Mouse (Mus musculus) forebrain, embryonic 11.5 days (tissue): ENCODE results near the gene Celf6. TPM values are rescaled to one million over a fixed set of nuclear protein-coding genes. Genes with fewer than 3 reads are reported as not detected.

Source experiments
- ATAC-seq: fragments of 200-750 bp; cut with Nextera tagmentation; replicated peaks from 2 replicates; pipeline ENCODE4 v1.8.0; 2017; ENCODE audit warnings: moderate TSS enrichment; ENCODE audit not compliant: low FRiP score
- DNase-seq: peaks from one replicate; pipeline ENCODE4 v3.0.0-alpha.2; 2017; ENCODE audit warnings: low spot score
- H3K27ac ChIP-seq: fragments of 300-500 bp; sonication (generic); 2 replicates; pipeline ENCODE4 v1.5.1; 2014; ENCODE audit warnings: low read depth, low read length
- H3K27me3 ChIP-seq: fragments of 300-500 bp; sonication (generic); 2 replicates; pipeline ENCODE4 v1.6.1; 2014; ENCODE audit warnings: mild to moderate bottlenecking, low read length, mixed read lengths; ENCODE audit not compliant: control insufficient read depth, insufficient read depth
- H3K36me3 ChIP-seq: fragments of 300-500 bp; sonication (generic); 2 replicates; pipeline ENCODE4 v1.6.1; 2014; ENCODE audit warnings: mild to moderate bottlenecking, low read length, moderate library complexity, mixed read lengths; ENCODE audit not compliant: control insufficient read depth, insufficient read depth
- H3K4me1 ChIP-seq: fragments of 300-500 bp; sonication (generic); replicated peaks from 2 replicates; pipeline ENCODE4 v1.6.1; 2014; ENCODE audit warnings: low read length, mixed read lengths; ENCODE audit not compliant: control insufficient read depth, insufficient read depth
- H3K4me2 ChIP-seq: fragments of 300-500 bp; sonication (generic); 2 replicates; pipeline ENCODE4 v1.6.1; 2014; ENCODE audit warnings: low read depth, mild to moderate bottlenecking, low read length, moderate library complexity, mixed read lengths; ENCODE audit not compliant: severe bottlenecking
- H3K4me3 ChIP-seq: fragments of 300-500 bp; sonication (generic); 2 replicates; pipeline ENCODE4 v1.5.1; 2014; ENCODE audit warnings: low read depth, low read length
- H3K9ac ChIP-seq: fragments of 300-500 bp; sonication (generic); 2 replicates; pipeline ENCODE4 v1.6.1; 2014; ENCODE audit warnings: low read length
- H3K9me3 ChIP-seq: fragments of 300-500 bp; sonication (generic); 2 replicates; pipeline ENCODE4 v1.6.1; 2016; ENCODE audit warnings: low read length, mixed read lengths; ENCODE audit not compliant: control insufficient read depth
- whole genome bisulfite sequencing: fragments of 180-500 bp; shearing (Covaris S2); extraction: QIAGEN DNeasy Blood & Tissue Kit; methylation state at CpG from one replicate; pipeline ENCODE4 v1.1.7; 2014; 5-methylcytosine and 5-hydroxymethylcytosine counted together
- polyA plus RNA-seq: library from polyadenylated mRNA; unstranded; fragments of >200 nt; fragmentation: Nextera tagmentation; extraction: Ambion mirVana; gene quantifications from 2 replicates; pipeline ENCODE4 v1.2.1, GENCODE M21; 2014

Gene Celf6
- 8.3 and 9.6 TPM in 2 replicates for polyA plus RNA-seq

- peaks cover 12% of the 10 kb centered on the region for H3K27me3 ChIP-seq
- peak within 1 kb of the TSS; percentile 66 for H3K4me2 ChIP-seq
- H3K36me3 ChIP-seq, result no peaks in the 10 kb centered on the region
- peak; percentile 98 for ATAC-seq
- H3K9ac ChIP-seq, result peak within 1 kb of the TSS; percentile 39
- peak; percentile 100 for DNase-seq
- peaks cover 8% of the 10 kb centered on the region for H3K4me1 ChIP-seq
- H3K27ac ChIP-seq, result no peak within 1 kb of the TSS
- WGBS, result under 1% methylated on average over 33 of the region's 61 CpGs
- H3K9me3 ChIP-seq, result no peaks in the 10 kb centered on the region
- H3K4me3 ChIP-seq, result peak within 1 kb of the TSS; percentile 39
These were observed at the start of gene Celf6 for GRCm38 (mm10) chr9:59577844-59578504. Gene Celf6, plus strand, starts transcription at chr9:59577917.

- ATAC-seq (no peak), DNase-seq (no peak)
- no peaks in the 10 kb centered on the region for H3K27me3 ChIP-seq
- no peak overlapping the region for H3K9ac ChIP-seq
- no peaks in the 10 kb centered on the region for H3K9me3 ChIP-seq
- no peak overlapping the region for H3K4me2 ChIP-seq
- 93% methylated on average over 2 of the region's 2 CpGs for WGBS
- H3K27ac ChIP-seq, result no peak overlapping the region
- H3K4me1 ChIP-seq, result no peaks in the 10 kb centered on the region
- no peak overlapping the region for H3K4me3 ChIP-seq
- H3K36me3 ChIP-seq, result no peaks in the 10 kb centered on the region
These were observed 49.4 kb upstream of the Celf6 start for GRCm38 (mm10) chr9:59528274-59528673.

GRCm38 (mm10) chr9:59531645-59532044, 46.1 kb upstream of the Celf6 start:
- no peak overlapping the region for H3K4me3 ChIP-seq
- ATAC-seq, result no peak
- no peak for DNase-seq
- no peak overlapping the region for H3K27ac ChIP-seq
- no peaks in the 10 kb centered on the region for H3K36me3 ChIP-seq
- H3K9me3 ChIP-seq, result no peaks in the 10 kb centered on the region
- 17% methylated on average over 5 of the region's 5 CpGs for WGBS
- H3K27me3 ChIP-seq, result no peaks in the 10 kb centered on the region
- no peaks in the 10 kb centered on the region for H3K4me1 ChIP-seq
- H3K9ac ChIP-seq, result no peak overlapping the region
- H3K4me2 ChIP-seq, result no peak overlapping the region

GRCm38 (mm10) chr9:59533422-59533821, 44.3 kb upstream of the Celf6 start:
- WGBS, result 71% methylated on average over 2 of the region's 2 CpGs
- no peak overlapping the region for H3K27ac ChIP-seq

GRCm38 (mm10) chr9:59533889-59534288, 43.8 kb upstream of the Celf6 start:
- DNase-seq, result no peak
- no peaks in the 10 kb centered on the region for H3K36me3 ChIP-seq
- no peak overlapping the region for H3K27ac ChIP-seq
- ATAC-seq, result no peak
- H3K4me3 ChIP-seq, result no peak overlapping the region
- H3K9me3 ChIP-seq, result no peaks in the 10 kb centered on the region
- no peak overlapping the region for H3K9ac ChIP-seq
- H3K27me3 ChIP-seq, result no peaks in the 10 kb centered on the region
- WGBS, result 69% methylated on average over 4 of the region's 4 CpGs
- H3K4me1 ChIP-seq, result no peaks in the 10 kb centered on the region; the same call in 1 of the 2 replicates
- H3K4me2 ChIP-seq, result no peak overlapping the region

More at GRCm38 (mm10) chr9:59533422-59533821, 44.3 kb upstream of the Celf6 start:
- Histone ChIP-seq H3K4me3 (no peak overlapping the region), H3K9ac (no peak overlapping the region), H3K27me3 (no peaks in the 10 kb centered on the region), H3K9me3 (no peaks in the 10 kb centered on the region), H3K4me2 (no peak overlapping the region), H3K4me1 (no peaks in the 10 kb centered on the region), H3K36me3 (no peaks in the 10 kb centered on the region)
- no peak for DNase-seq
- ATAC-seq, result no peak

- 89% methylated on average over 3 of the region's 3 CpGs for WGBS
- Histone ChIP-seq H3K4me1 (peaks cover 5% of the 10 kb centered on the region; the same call in 1 of the 2 replicates), H3K27me3 (no peaks in the 10 kb centered on the region), H3K9ac (no peak overlapping the region), H3K4me2 (no peak overlapping the region), H3K36me3 (no peaks in the 10 kb centered on the region), H3K27ac (no peak overlapping the region), H3K9me3 (no peaks in the 10 kb centered on the region), H3K4me3 (no peak overlapping the region)
- DNase-seq, result no peak
- ATAC-seq, result no peak
These were observed 40.1 kb upstream of the Celf6 start for GRCm38 (mm10) chr9:59537651-59538050.

- peak within 1 kb of the TSS; percentile 90 for H3K4me2 ChIP-seq
- peak; percentile 91 for DNase-seq
- ATAC-seq, result peak; percentile 88
- peak within 1 kb of the TSS; percentile 74 for H3K9ac ChIP-seq
- WGBS, result 5% methylated on average over 55 of the region's 55 CpGs
- no peaks in the 10 kb centered on the region for H3K27me3 ChIP-seq
- H3K36me3 ChIP-seq, result no peaks in the 10 kb centered on the region
- no peaks in the 10 kb centered on the region for H3K9me3 ChIP-seq
- H3K4me3 ChIP-seq, result peak within 1 kb of the TSS; percentile 60
- H3K27ac ChIP-seq, result no peak within 1 kb of the TSS
- peaks cover 5% of the 10 kb centered on the region; the same call in 1 of the 2 replicates for H3K4me1 ChIP-seq
These were observed 38.1 kb upstream of the Celf6 start, which contains the start of the genes Hexa and Tmem202 for GRCm38 (mm10) chr9:59539441-59540137. Gene Hexa, plus strand, starts transcription at chr9:59539540. Gene Tmem202, minus strand, starts transcription at chr9:59539847.

- Histone ChIP-seq H3K27me3 (no peaks in the 10 kb centered on the region), H3K4me3 (no peak overlapping the region), H3K36me3 (no peaks in the 10 kb centered on the region), H3K4me1 (peaks cover 5% of the 10 kb centered on the region; the same call in 1 of the 2 replicates), H3K4me2 (no peak overlapping the region), H3K9ac (no peak overlapping the region), H3K27ac (no peak overlapping the region), H3K9me3 (no peaks in the 10 kb centered on the region)
- no peak for DNase-seq
- ATAC-seq, result no peak
- WGBS, result 95% methylated on average over 6 of the region's 6 CpGs
These were observed 36.1 kb upstream of the Celf6 start for GRCm38 (mm10) chr9:59541617-59542016.
